Mouse (Mus musculus) right cerebral cortex, postnatal 10 days (tissue): Measurements from ENCODE around the gene Sucla2.
A peak's percentile ranks its signal among the peaks of the same experiment; 100 is the strongest.

Experiments used
- DNase-seq, 2 experiments: peaks; one replicate each; pipeline ENCODE4 v3.0.0; 2021; ENCODE audit warnings: low spot score in 2 of 2

Gene Sucla2

GRCm38 (mm10) chr14:73524766-73525448, at the start of gene Sucla2:
Gene Sucla2, plus strand, starts transcription at chr14:73525319.
- DNase-seq, result peak; percentile 95 to 96

GRCm38 (mm10) chr14:73475506-73475905, 49.6 kb upstream of the Sucla2 start:
- DNase-seq, result no peak

GRCm38 (mm10) chr14:73476361-73476934, 48.7 kb upstream of the Sucla2 start:
- no peak for DNase-seq

- no peak for DNase-seq
These were observed 48.0 kb upstream of the Sucla2 start for GRCm38 (mm10) chr14:73477077-73477476.

GRCm38 (mm10) chr14:73478321-73478720, 46.8 kb upstream of the Sucla2 start:
- no peak for DNase-seq

GRCm38 (mm10) chr14:73479771-73480170, 45.3 kb upstream of the Sucla2 start:
- DNase-seq, result no peak

- no peak for DNase-seq
These were observed 41.4 kb upstream of the Sucla2 start for GRCm38 (mm10) chr14:73483516-73484229.

GRCm38 (mm10) chr14:73484366-73485110, 40.6 kb upstream of the Sucla2 start:
- DNase-seq, result no peak

- no peak for DNase-seq
These were observed 38.5 kb upstream of the Sucla2 start for GRCm38 (mm10) chr14:73486641-73487040.

- no peak for DNase-seq
These were observed 31.8 kb upstream of the Sucla2 start for GRCm38 (mm10) chr14:73493356-73493755.

- no peak for DNase-seq
These were observed 31.0 kb upstream of the Sucla2 start for GRCm38 (mm10) chr14:73494122-73494521.

GRCm38 (mm10) chr14:73495753-73496152, 29.4 kb upstream of the Sucla2 start:
- DNase-seq, result no peak

GRCm38 (mm10) chr14:73501283-73501682, 23.8 kb upstream of the Sucla2 start:
- no peak for DNase-seq

- DNase-seq, result no peak
These were observed 23.4 kb upstream of the Sucla2 start for GRCm38 (mm10) chr14:73501721-73502120.

- DNase-seq, result peak; percentile 73
These were observed 22.4 kb upstream of the Sucla2 start for GRCm38 (mm10) chr14:73502591-73503184.

GRCm38 (mm10) chr14:73503237-73503933, 21.7 kb upstream of the Sucla2 start:
- DNase-seq, result no peak

GRCm38 (mm10) chr14:73506283-73506682, 18.8 kb upstream of the Sucla2 start:
- DNase-seq, result no peak

- no peak for DNase-seq
These were observed 17.9 kb upstream of the Sucla2 start for GRCm38 (mm10) chr14:73507200-73507599.

- no peak for DNase-seq
These were observed 17.3 kb upstream of the Sucla2 start for GRCm38 (mm10) chr14:73507702-73508376.

GRCm38 (mm10) chr14:73508630-73509395, 16.3 kb upstream of the Sucla2 start:
- no peak for DNase-seq
